Comparison of ENCODE assay signal across 1 mouse cellular context in the genomic region with DNA sequence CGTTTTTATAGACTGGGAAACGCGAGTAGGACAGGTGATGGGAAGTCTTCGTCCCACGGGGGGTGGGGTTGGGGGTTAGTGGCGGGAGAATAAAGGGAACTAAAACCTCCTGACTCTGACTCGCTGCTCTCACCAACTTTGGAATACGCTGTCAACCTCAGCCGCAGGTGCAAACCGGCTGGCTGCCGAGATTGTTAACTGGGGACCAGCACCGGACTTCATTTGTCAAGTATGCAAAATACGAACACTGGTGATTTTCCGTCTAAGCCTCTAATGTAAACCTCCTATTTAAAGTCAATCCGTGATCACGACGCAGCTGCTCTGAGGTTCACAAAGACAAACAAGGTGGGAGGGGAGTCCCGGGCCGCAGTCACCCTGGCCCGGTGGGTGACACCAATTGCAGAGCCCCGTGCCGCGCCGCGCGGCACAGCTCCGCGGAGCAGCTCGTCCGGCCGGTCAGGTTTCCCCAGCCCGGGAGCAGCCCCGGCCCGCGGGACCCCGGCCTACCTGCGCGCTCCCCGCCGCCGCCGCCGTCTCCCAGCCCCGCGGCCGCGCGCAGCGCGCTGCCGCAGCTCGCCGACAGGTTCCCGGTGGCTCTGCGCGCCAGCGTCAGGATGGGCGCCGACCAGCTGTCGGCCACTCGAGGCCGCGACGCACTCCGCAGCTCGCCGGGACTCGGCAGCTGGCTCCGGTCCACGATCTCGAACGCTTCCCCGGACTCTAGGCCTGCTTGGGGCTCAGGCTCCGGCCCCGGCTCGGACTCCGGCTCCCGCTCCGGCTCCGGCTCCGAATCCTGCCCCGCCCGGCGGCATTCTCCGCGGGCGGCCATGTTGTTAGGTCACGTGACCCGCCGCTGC.
TF ChIP-seq lines count a peak whose summit lies in the region.

A gene (minus strand): TSS at position 849 of the 857 bp plus-strand sequence.

TF ChIP-seq in MEL, 35 proteins besides CTCF, POLR2A, EP300 and RAD21 (continued from another document):
- TF ChIP-seq MAZ (IDR thresholded peaks at IDR 0.05; ENCODE audit: low read depth, low read length) = peak; percentile 62; the same call in 1 of the 2 replicates
- TF ChIP-seq NRF1 (IDR thresholded peaks at IDR 0.05; ENCODE audit: insufficient read depth, low read depth, low read length, poor library complexity, severe bottlenecking) = no peak
- no peak for TF ChIP-seq GATA1 (IDR thresholded peaks at IDR 0.05; ENCODE audit: low read depth, low read length)
- no peak for TF ChIP-seq CHD2 (IDR thresholded peaks at IDR 0.05; ENCODE audit: low read length)
- no peak; the same call in 1 of the 2 replicates for TF ChIP-seq BHLHE40 (IDR thresholded peaks at IDR 0.05; ENCODE audit: borderline replicate concordance, low read depth, low read length)
